Comparison of ENCODE assay signal across 6 mouse cellular contexts in genomic region chr7:68368948-68369347, GRCm38 (mm10).
DNase-seq lines count a peak whose midpoint lies in the region; ATAC-seq lines count a peak whose summit lies in the region.

No protein-coding gene starts in this region.

- peak; percentile 42 for ATAC-seq in CD4-positive, CD25-positive, alpha-beta regulatory T cell, adult 4 months
- peak; percentile 74 for ATAC-seq in common myeloid progenitor, adult 5-6 weeks (replicated peaks; ENCODE audit: low read depth, poor library complexity, severe bottlenecking)
- peak; percentile 67 for ATAC-seq in megakaryocyte, adult 5-6 weeks (ENCODE audit: poor library complexity, severe bottlenecking)

- no peak for DNase-seq in heart, postnatal 14 days
- DNase-seq in testis, postnatal 10 days (ENCODE audit: low spot score), result no peak
- DNase-seq in left cerebral cortex, postnatal 25 days (ENCODE audit: low spot score in 2 of 2), result no peak

- intact Hi-C loops in heart, postnatal 14 days (cut with DNase I), result no loop called here
- intact Hi-C loops in left cerebral cortex, postnatal 25 days (cut with DNase I), result no loop called here
